Mouse (Mus musculus) hindbrain, embryonic 13.5 days (tissue): ENCODE measurements around the gene Lifr. TPM values are rescaled to one million over a fixed set of nuclear protein-coding genes. Genes with fewer than 3 reads are reported as not detected.

Experiments
- ATAC-seq: fragments of 200-750 bp; cut with Nextera tagmentation; 2 replicates; pipeline ENCODE4 v1.8.0; 2017; ENCODE audit warnings: moderate TSS enrichment; ENCODE audit not compliant: low FRiP score
- H3K27ac ChIP-seq: fragments of 300-500 bp; sonication (generic); 2 replicates; pipeline ENCODE4 v1.5.1; 2015; ENCODE audit warnings: inconsistent platforms, mild to moderate bottlenecking, moderate library complexity
- H3K27me3 ChIP-seq: fragments of 300-500 bp; sonication (generic); 2 replicates; pipeline ENCODE4 v1.6.1; 2015; ENCODE audit warnings: mild to moderate bottlenecking, inconsistent platforms
- H3K36me3 ChIP-seq: fragments of 300-500 bp; sonication (generic); 2 replicates; pipeline ENCODE4 v1.6.1; 2015; ENCODE audit warnings: mild to moderate bottlenecking, inconsistent platforms
- H3K4me1 ChIP-seq: fragments of 300-500 bp; sonication (generic); replicated peaks from 2 replicates; pipeline ENCODE4 v1.6.1; 2015; ENCODE audit warnings: inconsistent platforms
- H3K4me2 ChIP-seq: fragments of 300-500 bp; sonication (generic); 2 replicates; pipeline ENCODE4 v1.6.1; 2015; ENCODE audit warnings: inconsistent platforms, mild to moderate bottlenecking, moderate library complexity
- H3K4me3 ChIP-seq: fragments of 300-500 bp; sonication (generic); 2 replicates; pipeline ENCODE4 v1.5.1; 2015; ENCODE audit warnings: mild to moderate bottlenecking, inconsistent platforms
- H3K9ac ChIP-seq: fragments of 300-500 bp; sonication (generic); 2 replicates; pipeline ENCODE4 v1.6.1; 2015; ENCODE audit warnings: mild to moderate bottlenecking, inconsistent platforms
- H3K9me3 ChIP-seq: fragments of 300-500 bp; sonication (generic); 2 replicates; pipeline ENCODE4 v1.6.1; 2016; ENCODE audit warnings: inconsistent platforms
- WGBS: fragments of 180-500 bp; shearing (Covaris S2); methylation state at CpG from one replicate; pipeline ENCODE4 v1.1.7; 2015; 5-methylcytosine and 5-hydroxymethylcytosine counted together
- polyA plus RNA-seq: library from polyadenylated mRNA; unstranded; fragments of >200 nt; fragmentation: Nextera tagmentation; extraction: Ambion mirVana; gene quantifications from 2 replicates; pipeline ENCODE4 v1.2.1, GENCODE M21; 2015

Lifr gene
- 17.2 and 19.1 TPM in 2 replicates for polyA plus RNA-seq

DNA sequence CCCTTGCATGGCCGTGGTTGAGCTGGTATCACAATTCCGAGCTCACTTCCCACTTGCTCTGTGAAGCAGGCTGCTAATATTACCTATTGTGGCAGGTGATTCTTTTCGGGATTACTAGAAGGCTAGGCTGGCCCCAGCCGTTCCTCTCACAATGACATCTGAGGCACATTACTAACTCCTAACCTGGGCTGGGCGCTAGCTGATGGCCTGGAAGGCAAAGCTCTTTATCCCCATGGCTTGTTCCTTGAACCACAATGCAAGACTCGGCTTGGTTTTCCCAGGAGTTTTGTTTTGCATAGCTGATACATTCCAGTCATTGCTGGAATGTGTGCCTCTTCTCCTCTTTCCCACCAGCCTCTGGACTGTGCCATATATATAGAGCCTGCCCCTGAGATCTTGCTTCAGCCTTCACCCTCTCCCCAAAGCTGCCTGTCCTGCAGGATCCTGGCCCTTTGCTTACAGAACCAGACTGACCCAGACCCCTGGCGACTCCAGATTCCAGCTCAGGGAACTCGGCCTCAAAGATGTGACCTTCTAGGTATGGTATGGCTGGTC lies at the start of gene Lifr:
Gene Lifr, plus strand, starts transcription at position 404 of the 555 bp plus-strand sequence.
- 82% methylated on average over 8 of the region's 8 CpGs for WGBS
- Histone ChIP-seq H3K9ac (no peak within 1 kb of the TSS), H3K9me3 (no peaks in the 10 kb centered on the region), H3K4me1 (peaks cover 2% of the 10 kb centered on the region), H3K27me3 (0 out of 2 replicates have a peak, but pooled peaks cover 4% of the 10 kb centered on the region), H3K4me3 (no peak within 1 kb of the TSS), H3K36me3 (no peaks in the 10 kb centered on the region), H3K4me2 (no peak within 1 kb of the TSS), H3K27ac (no peak within 1 kb of the TSS)
- no peak for ATAC-seq

DNA sequence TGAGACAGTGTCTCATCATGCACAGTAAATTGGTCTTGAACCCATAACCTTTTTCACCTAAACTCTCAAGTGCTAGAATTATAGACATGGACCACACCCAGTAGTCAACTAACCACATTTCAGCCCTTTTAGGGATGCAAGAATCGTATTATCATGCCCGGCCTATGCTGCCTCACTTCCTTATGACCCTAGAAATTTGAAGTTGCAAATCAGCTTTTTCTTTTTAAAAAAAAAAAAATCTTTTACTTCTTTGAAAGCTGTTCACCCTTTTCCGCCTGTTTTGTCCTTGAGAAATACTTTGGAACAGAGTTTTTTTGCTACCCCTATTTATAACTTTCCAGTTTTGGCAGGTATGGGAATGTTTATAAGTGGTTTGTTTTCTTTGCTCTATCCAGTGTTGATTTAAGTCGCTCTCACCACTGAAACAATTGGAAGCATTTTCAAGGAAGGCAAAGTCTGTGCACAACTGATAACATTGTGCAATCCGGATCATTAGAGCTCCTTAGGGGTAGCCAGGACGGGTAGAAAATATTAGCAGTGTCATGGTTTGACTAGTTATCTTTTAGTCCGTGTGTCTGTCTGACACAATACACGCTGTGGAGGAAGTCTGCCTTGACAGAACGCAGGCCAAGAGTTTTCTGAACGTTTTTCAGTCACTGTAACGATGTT lies 46.2 kb upstream of the Lifr start:
- no peak for ATAC-seq
- Histone ChIP-seq H3K4me2 (no peak overlapping the region), H3K4me3 (no peak overlapping the region), H3K4me1 (peaks cover 5% of the 10 kb centered on the region; the same call in 1 of the 2 replicates), H3K27ac (no peak overlapping the region), H3K9me3 (no peaks in the 10 kb centered on the region), H3K27me3 (no peaks in the 10 kb centered on the region), H3K9ac (no peak overlapping the region), H3K36me3 (no peaks in the 10 kb centered on the region)
- WGBS: 84% methylated on average over 11 of the region's 11 CpGs

DNA sequence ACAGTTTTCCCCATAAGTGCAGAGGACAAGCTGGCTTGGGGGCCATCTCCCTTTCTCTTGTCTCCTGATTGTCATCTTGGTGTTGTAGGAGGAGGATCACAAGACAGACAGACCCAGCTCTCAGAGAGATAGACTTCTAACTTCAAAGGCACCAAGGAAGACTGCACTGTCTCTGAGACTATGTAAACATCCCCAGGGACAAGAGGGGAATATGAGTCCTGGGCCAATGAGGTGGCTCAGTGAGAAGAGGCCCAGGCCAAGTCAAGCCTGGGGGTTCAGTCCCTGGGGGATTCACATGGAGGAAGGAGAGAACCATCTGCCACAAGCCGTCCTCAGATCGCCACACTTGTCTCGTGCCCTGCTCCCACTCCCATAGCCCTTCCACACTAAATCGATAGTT lies 45.4 kb upstream of the Lifr start:
- no peaks in the 10 kb centered on the region for H3K27me3 ChIP-seq
- no peaks in the 10 kb centered on the region for H3K36me3 ChIP-seq
- peaks cover 5% of the 10 kb centered on the region; the same call in 1 of the 2 replicates for H3K4me1 ChIP-seq
- H3K9ac ChIP-seq: no peak overlapping the region
- no peaks in the 10 kb centered on the region for H3K9me3 ChIP-seq
- no peak overlapping the region for H3K4me2 ChIP-seq
- 95% methylated on average over 4 of the region's 4 CpGs for WGBS
- H3K27ac ChIP-seq: no peak overlapping the region
- no peak for ATAC-seq
- H3K4me3 ChIP-seq: no peak overlapping the region

DNA sequence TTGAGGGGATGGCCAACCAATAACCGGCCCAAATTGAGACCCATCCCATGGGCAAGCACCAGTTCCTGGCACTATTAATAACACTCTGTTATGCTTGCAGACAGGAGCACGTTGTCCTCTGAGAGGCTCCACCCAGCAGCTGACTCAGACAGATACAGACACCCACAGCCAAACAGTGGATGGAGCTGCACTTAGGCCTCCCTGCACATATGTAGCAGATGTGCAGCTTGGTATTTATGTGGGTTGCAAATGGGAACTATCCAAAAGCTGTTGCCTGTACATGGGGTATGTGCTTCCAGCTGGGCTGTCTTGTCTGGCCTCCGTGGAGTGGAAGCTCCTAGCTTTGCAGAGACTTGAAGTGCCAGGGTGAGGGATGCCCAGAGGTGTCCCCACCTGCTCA lies 42.5 kb upstream of the Lifr start:
- H3K4me2 ChIP-seq: no peak overlapping the region
- H3K9me3 ChIP-seq: no peaks in the 10 kb centered on the region
- H3K4me3 ChIP-seq: no peak overlapping the region
- H3K27ac ChIP-seq: no peak overlapping the region
- peaks cover 5% of the 10 kb centered on the region; the same call in 1 of the 2 replicates for H3K4me1 ChIP-seq
- no peak overlapping the region for H3K9ac ChIP-seq
- WGBS: 79% methylated on average over 3 of the region's 3 CpGs
- H3K36me3 ChIP-seq: no peaks in the 10 kb centered on the region
- no peaks in the 10 kb centered on the region for H3K27me3 ChIP-seq
- no peak for ATAC-seq

DNA sequence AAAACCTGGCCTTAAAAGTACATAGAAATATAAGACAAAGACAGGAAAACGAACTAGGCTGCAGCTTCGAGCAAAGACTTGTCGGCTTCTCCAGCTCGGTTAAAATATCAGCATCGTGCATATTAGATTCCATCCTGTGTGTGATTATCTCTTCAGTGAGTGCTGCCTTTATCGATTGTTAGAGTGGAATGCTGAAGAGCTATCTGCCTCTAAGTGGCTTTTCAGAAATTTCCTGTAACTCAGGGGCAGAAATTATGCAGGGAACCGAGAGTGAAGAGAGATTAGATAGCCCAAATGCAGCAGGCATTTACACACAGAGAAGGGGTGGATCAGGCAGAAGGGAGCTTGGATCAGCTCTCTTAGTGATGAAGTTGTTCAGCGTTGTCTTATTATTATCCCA lies 41.5 kb upstream of the Lifr start:
- ATAC-seq: no peak
- no peak overlapping the region for H3K4me3 ChIP-seq
- H3K27ac ChIP-seq: no peak overlapping the region
- no peaks in the 10 kb centered on the region for H3K36me3 ChIP-seq
- no peak overlapping the region for H3K4me2 ChIP-seq
- 72% methylated on average over 8 of the region's 8 CpGs for WGBS
- no peak overlapping the region for H3K9ac ChIP-seq
- H3K27me3 ChIP-seq: no peaks in the 10 kb centered on the region
- H3K4me1 ChIP-seq: no peaks in the 10 kb centered on the region
- H3K9me3 ChIP-seq: no peaks in the 10 kb centered on the region

DNA sequence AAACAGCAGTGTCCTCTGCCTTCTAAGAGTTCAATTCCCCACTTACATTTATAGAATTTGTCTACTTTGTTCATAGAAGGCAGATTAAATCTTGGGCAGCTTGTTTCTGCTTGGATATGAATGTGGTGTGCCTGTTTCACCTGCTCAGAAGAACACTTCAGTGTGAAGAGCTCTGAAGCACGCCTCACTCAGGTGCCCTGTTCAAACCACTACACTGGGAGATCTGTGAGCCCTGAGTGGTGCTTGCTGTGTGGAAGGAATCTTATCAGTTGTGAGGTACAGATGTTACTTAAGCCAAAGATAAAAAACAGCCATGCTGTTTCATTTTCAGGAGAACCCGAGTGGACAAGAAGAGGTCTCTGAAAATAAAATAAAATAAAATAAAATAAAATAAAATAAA lies 38.7 kb upstream of the Lifr start:
- no peaks in the 10 kb centered on the region for H3K4me1 ChIP-seq
- 87% methylated on average over 2 of the region's 2 CpGs for WGBS

DNA sequence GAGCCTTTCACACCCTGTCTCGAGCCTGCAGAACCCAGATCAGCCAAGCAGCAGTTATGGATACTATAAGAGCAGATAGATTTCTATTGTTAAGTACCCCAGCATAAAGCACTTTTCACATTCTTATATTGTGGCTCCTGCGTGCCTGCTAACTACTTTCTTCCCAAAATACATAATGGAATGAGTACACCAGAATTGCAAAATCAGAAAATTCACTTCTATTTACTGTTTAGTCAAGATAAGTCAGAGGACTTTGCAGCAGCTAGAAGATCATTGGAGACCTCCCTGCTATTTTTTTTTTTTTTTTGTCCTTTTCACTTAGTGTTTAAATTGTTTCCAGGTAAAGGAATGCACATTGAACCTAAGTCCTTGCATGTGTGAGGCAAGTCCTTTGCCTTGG lies 38.3 kb upstream of the Lifr start:
- WGBS: 86% methylated on average over 2 of the region's 2 CpGs
- Histone ChIP-seq H3K9ac (no peak overlapping the region), H3K4me3 (no peak overlapping the region), H3K4me2 (no peak overlapping the region), H3K27me3 (no peaks in the 10 kb centered on the region), H3K9me3 (no peaks in the 10 kb centered on the region), H3K36me3 (no peaks in the 10 kb centered on the region), H3K27ac (no peak overlapping the region), H3K4me1 (no peaks in the 10 kb centered on the region)
- ATAC-seq: no peak

More for the DNA sequence above, 38.7 kb upstream of the Lifr start:
- Histone ChIP-seq H3K9me3 (no peaks in the 10 kb centered on the region), H3K4me3 (no peak overlapping the region), H3K27me3 (no peaks in the 10 kb centered on the region), H3K27ac (no peak overlapping the region), H3K9ac (no peak overlapping the region), H3K36me3 (no peaks in the 10 kb centered on the region), H3K4me2 (no peak overlapping the region)
- ATAC-seq: no peak

DNA sequence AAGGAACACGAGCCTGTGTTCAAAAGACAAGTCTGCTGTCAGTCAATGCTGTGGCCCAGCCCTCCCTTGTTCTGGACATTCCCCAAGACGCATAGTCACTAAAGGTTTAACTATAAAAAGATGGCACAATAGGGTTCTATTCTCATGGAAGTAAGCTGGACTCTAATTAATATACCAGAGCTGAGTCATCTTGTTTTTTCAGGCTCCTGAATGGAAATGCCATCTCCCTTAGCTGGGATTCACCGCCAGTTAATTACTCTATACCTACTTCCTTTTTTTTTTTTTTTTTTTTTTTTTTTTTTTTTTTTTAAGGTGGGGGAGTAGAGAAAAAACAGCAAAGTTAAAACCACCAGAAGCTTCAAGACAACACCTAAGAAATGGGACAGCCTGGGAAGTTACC lies 33.6 kb upstream of the Lifr start:
- no peaks in the 10 kb centered on the region for H3K27me3 ChIP-seq
- H3K9ac ChIP-seq: no peak overlapping the region
- ATAC-seq: no peak
- H3K9me3 ChIP-seq: no peaks in the 10 kb centered on the region
- no peak overlapping the region for H3K27ac ChIP-seq
- peaks cover 4% of the 10 kb centered on the region; the same call in 1 of the 2 replicates for H3K4me1 ChIP-seq
- H3K4me3 ChIP-seq: no peak overlapping the region
- no peaks in the 10 kb centered on the region for H3K36me3 ChIP-seq
- no peak overlapping the region for H3K4me2 ChIP-seq
- 35% methylated on average over 3 of the region's 3 CpGs for WGBS

DNA sequence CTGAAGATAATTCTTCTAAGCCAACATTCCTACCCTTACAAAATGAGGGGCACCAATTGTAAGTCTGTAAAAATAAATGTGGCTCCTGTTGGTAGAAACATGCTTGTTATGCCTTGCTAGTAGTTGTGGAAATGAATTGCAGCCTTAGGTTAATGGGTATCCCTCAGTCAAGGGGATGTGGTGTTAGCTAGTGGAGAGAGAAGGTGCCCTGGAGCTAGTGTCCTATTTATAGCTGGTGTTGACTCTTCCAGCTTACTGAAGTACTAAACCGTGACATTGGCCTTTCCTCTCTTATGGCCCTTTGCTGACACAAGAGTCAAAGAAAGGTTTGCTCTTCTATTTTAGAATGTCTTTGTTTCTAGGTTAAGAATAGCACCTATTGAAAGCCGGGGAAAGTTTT lies 29.9 kb upstream of the Lifr start:
- H3K9me3 ChIP-seq: no peaks in the 10 kb centered on the region
- WGBS: 79% methylated on average over 2 of the region's 2 CpGs
- H3K4me2 ChIP-seq: no peak overlapping the region
- H3K9ac ChIP-seq: no peak overlapping the region
- H3K27ac ChIP-seq: no peak overlapping the region
- no peaks in the 10 kb centered on the region for H3K36me3 ChIP-seq
- H3K4me3 ChIP-seq: no peak overlapping the region
- no peak for ATAC-seq
- H3K4me1 ChIP-seq: peaks cover 18% of the 10 kb centered on the region
- no peaks in the 10 kb centered on the region for H3K27me3 ChIP-seq

DNA sequence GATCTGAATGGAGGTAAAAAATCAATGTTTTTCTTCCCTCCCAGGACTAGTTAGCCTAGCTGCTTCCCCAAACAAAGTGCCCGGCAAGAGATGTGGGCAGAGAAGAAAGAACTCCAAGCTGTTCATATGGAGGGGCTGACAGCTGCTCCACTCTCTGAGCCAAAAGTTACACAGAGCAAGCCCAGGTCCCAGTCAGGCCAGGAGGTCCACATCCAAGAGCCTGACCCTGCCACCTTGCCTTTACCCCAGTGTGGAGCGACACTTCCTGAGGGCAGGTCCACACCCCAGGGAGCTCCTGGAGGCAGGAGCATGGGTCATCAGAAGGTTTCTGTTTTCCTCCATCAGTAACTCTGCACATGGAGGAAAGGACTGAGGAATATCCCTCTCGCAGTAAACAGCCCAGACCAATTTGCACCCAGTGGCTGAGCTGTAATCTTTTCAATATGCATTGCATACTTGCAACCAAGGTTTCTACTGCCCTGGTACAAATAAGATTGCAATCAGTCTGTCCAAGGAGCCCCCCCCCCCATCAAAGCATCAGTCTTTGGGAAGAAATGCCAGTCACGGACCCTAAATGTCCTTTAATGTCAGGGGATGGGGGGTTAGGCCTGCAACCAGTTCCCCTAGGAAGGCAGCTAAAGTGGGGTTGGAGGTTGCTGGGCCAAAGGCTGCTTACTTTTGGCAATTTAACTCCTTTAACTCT lies 28.3 kb upstream of the Lifr start:
- Histone ChIP-seq H3K4me3 (no peak overlapping the region), H3K4me1 (peaks cover 18% of the 10 kb centered on the region), H3K36me3 (no peaks in the 10 kb centered on the region), H3K27me3 (no peaks in the 10 kb centered on the region), H3K9me3 (no peaks in the 10 kb centered on the region), H3K27ac (peak overlapping the region; percentile 3; the same call in 1 of the 2 replicates), H3K9ac (no peak overlapping the region), H3K4me2 (no peak overlapping the region)
- ATAC-seq: peak; percentile 39; the same call in 1 of the 2 replicates
- WGBS: 37% methylated on average over 4 of the region's 4 CpGs

DNA sequence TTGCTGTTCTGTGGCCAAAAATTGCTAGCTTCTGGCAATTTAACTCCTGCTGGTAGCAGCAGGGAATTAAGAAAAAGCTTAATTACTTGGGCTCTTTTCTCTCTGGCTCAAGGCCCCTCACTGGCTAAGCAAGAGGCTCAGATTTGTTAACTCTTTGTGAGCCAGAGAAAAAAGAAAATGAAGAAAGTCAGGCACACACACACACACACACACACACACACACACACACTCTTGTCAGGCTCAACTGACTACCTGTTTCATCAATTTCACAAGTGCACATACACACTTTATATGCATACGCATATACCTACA lies 27.8 kb upstream of the Lifr start:
- peak; percentile 32; the same call in 1 of the 2 replicates for ATAC-seq
- Histone ChIP-seq H3K4me3 (no peak overlapping the region), H3K27me3 (no peaks in the 10 kb centered on the region), H3K4me1 (peaks cover 18% of the 10 kb centered on the region), H3K27ac (no peak overlapping the region), H3K36me3 (no peaks in the 10 kb centered on the region), H3K4me2 (no peak overlapping the region), H3K9me3 (no peaks in the 10 kb centered on the region), H3K9ac (no peak overlapping the region)
- WGBS: 92% methylated on average over 1 of the region's 1 CpGs

DNA sequence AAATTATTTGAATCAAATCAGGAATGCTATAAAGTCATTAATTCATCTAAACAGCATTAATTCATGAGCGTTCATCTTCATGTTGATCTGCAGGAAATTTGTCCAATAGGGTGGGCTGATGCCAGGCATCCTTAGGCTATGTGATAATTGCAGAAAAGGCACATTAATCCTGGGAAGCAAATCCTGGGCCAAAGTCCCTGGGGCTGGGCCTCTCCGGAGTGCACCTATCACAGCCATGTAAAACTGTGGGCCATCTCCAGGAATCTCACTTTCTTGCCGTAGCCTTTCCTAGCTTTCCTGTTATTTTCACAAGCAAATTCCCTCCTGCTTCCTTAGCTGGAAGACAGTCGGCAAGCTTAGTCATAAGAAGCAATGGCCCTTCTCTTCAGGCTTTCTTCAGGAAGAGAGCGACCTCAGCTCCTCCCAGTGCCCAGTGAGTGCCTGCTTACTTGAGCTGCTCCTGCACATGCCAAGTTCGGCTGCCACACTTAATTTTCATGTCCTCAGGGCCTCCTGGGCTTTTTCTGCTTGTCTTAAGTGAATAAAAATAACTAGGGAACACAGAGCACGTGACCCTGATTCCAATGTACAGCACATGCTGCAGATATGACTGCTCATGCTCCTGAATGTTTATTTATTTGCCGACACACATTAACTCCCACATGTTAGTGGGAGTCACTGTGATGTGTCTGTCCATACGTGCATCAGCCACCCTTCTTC lies 26.7 kb upstream of the Lifr start:
- no peaks in the 10 kb centered on the region for H3K36me3 ChIP-seq
- ATAC-seq: no peak
- no peaks in the 10 kb centered on the region for H3K27me3 ChIP-seq
- no peak overlapping the region for H3K4me2 ChIP-seq
- H3K4me1 ChIP-seq: peaks cover 18% of the 10 kb centered on the region
- no peak overlapping the region for H3K4me3 ChIP-seq
- H3K9ac ChIP-seq: no peak overlapping the region
- peak overlapping the region; percentile 23; the same call in 1 of the 2 replicates for H3K27ac ChIP-seq
- WGBS: 74% methylated on average over 9 of the region's 9 CpGs
- H3K9me3 ChIP-seq: no peaks in the 10 kb centered on the region
